Mouse (Mus musculus) hindbrain, embryonic 10.5 days (tissue): Measurements from ENCODE around the gene Vmn2r110. TPM values are rescaled to one million over a fixed set of nuclear protein-coding genes. Genes with fewer than 3 reads are reported as not detected.

ENCODE experiments used
- DNase-seq: peaks from one replicate; pipeline ENCODE4 v3.0.0-alpha.2; 2017; ENCODE audit warnings: low spot score
- H3K27ac ChIP-seq: fragments of 300-500 bp; sonication (generic); 2 replicates; pipeline ENCODE4 v1.5.1; 2016; ENCODE audit warnings: mild to moderate bottlenecking, moderate library complexity
- H3K27me3 ChIP-seq: fragments of 300-500 bp; sonication (generic); 2 replicates; pipeline ENCODE4 v1.6.1; 2016; ENCODE audit warnings: mild to moderate bottlenecking; ENCODE audit not compliant: poor library complexity, insufficient read depth, severe bottlenecking
- H3K36me3 ChIP-seq: fragments of 300-500 bp; sonication (generic); 2 replicates; pipeline ENCODE4 v1.6.1; 2016; ENCODE audit warnings: mild to moderate bottlenecking, moderate library complexity
- H3K4me1 ChIP-seq: fragments of 300-500 bp; sonication (generic); replicated peaks from 2 replicates; pipeline ENCODE4 v1.6.1; 2016; ENCODE audit warnings: mild to moderate bottlenecking
- H3K4me3 ChIP-seq: fragments of 300-500 bp; sonication (generic); 2 replicates; pipeline ENCODE4 v1.5.1; 2016; ENCODE audit warnings: mild to moderate bottlenecking, moderate library complexity
- H3K9me3 ChIP-seq: fragments of 300-500 bp; sonication (generic); 2 replicates; pipeline ENCODE4 v1.6.1; 2016; ENCODE audit warnings: mild to moderate bottlenecking, moderate library complexity
- WGBS: fragments of 180-500 bp; shearing (Covaris S2); methylation state at CpG from one replicate; pipeline ENCODE4 v1.1.7; 2016; 5-methylcytosine and 5-hydroxymethylcytosine counted together
- polyA plus RNA-seq: library from polyadenylated mRNA; unstranded; fragments of >200 nt; fragmentation: Nextera tagmentation; extraction: Ambion mirVana; gene quantifications from 2 replicates; pipeline ENCODE4 v1.2.1, GENCODE M21; 2016

The Vmn2r110 gene
- polyA plus RNA-seq, result 0.02 and 0.03 TPM in 2 replicates

DNA sequence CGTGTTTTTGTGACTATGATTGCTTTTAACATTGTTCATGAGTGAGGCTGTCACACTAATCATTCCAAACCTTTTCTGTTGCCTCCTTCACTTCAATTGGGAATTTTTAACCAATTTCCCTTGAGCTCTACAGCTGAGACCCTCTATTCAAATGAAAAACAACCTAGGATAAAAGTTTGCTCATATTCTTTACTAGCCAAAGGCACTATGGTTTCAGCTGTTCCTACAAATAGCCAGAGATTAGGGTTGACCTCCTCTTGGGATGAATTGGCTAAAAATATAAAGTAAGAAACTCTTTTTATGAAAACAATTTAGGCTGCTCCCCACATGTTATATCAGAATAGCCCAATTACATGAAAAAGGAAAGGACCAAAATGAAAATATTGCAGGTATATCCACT is at the start of gene Vmn2r110:
TSS of gene Vmn2r110 (minus strand) at position 101 of the 400 bp plus-strand sequence.
- Histone ChIP-seq H3K27me3 (no peaks in the 10 kb centered on the region), H3K4me1 (no peaks in the 10 kb centered on the region), H3K4me3 (no peak within 1 kb of the TSS), H3K36me3 (no peaks in the 10 kb centered on the region), H3K27ac (no peak within 1 kb of the TSS), H3K9me3 (peaks cover 9% of the 10 kb centered on the region; the same call in 1 of the 2 replicates)
- no peak for DNase-seq
- WGBS, result 51% methylated on average over 1 of the region's 1 CpGs

DNA sequence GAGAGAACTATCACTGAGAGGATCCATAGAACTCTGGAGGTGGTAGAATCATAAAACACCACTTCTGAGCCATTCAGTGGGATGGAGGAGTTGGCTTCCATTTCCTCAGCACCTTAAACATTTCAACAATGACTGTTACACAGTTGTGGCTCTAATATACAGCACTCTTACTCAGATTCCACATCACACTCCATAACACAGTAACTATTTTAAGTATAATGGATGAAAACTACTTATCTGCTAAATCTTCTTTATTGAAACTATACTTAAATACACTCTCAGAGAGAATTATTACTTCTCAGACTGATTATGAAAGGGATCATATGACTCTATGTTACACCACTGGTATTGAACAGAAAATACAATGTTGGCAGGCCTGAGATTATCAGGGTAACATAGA is 28.6 kb upstream of the Vmn2r110 start, which contains the start of gene Fpr-rs3:
TSS of gene Fpr-rs3 (minus strand) at position 101 of the 400 bp plus-strand sequence.
- Histone ChIP-seq H3K9me3 (peaks cover 31% of the 10 kb centered on the region), H3K4me3 (no peak within 1 kb of the TSS), H3K4me1 (no peaks in the 10 kb centered on the region), H3K27ac (no peak within 1 kb of the TSS), H3K36me3 (no peaks in the 10 kb centered on the region), H3K27me3 (no peaks in the 10 kb centered on the region)
- no peak for DNase-seq

DNA sequence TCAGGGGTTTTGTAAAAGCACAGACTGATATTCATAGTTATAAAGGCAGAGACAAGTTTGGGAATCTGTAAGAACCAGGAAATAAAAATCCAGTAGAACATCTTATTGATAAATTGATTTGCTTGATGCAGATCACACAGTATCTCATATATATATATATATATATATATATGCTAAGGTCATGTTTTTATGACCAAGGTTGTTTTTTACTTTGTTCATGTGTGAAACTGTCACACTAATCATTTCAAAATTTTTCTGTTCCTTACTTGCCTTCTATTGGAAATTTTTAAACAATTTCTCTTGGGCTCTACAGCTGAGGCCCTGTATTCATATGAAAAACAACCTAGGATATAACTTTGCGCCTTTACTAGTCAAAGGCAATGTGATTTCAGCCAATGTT is 31.6 kb downstream of the Vmn2r110 start, which contains the start of gene Vmn2r109:
TSS of gene Vmn2r109 (minus strand) at position 101 of the 400 bp plus-strand sequence.
- Histone ChIP-seq H3K27me3 (no peaks in the 10 kb centered on the region), H3K4me1 (no peaks in the 10 kb centered on the region), H3K4me3 (no peak within 1 kb of the TSS), H3K27ac (no peak within 1 kb of the TSS), H3K9me3 (0 out of 2 replicates have a peak, but pooled peaks cover 6% of the 10 kb centered on the region), H3K36me3 (no peaks in the 10 kb centered on the region)
- DNase-seq, result no peak
- WGBS, result 91% methylated on average over 1 of the region's 1 CpGs

Other genes starting within 250 kb of the Vmn2r110 start
- not detected in 2 replicates for gene Vmn1r224, start 182.3 kb downstream of the Vmn2r110 start, polyA plus RNA-seq
- gene Vmn2r108, start 115.1 kb downstream of the Vmn2r110 start, polyA plus RNA-seq, result not detected in 2 replicates
- gene Vmn1r225, start 98.3 kb downstream of the Vmn2r110 start, polyA plus RNA-seq, result not detected in 2 replicates
- not detected in 2 replicates for gene Vmn2r109, start 31.7 kb downstream of the Vmn2r110 start, polyA plus RNA-seq
- not detected in 2 replicates for gene Fpr-rs3, start 28.5 kb upstream of the Vmn2r110 start, polyA plus RNA-seq
- gene Vmn1r226, start 86.4 kb upstream of the Vmn2r110 start, polyA plus RNA-seq, result not detected in 2 replicates
- gene Vmn1r227, start 133.4 kb upstream of the Vmn2r110 start, polyA plus RNA-seq, result not detected in 2 replicates
- gene Vmn1r228, start 189.7 kb upstream of the Vmn2r110 start, polyA plus RNA-seq, result not detected in 2 replicates
- not detected in 2 replicates for gene Vmn1r229, start 215.1 kb upstream of the Vmn2r110 start, polyA plus RNA-seq
- not detected in 2 replicates for gene Vmn1r230, start 244.0 kb upstream of the Vmn2r110 start, polyA plus RNA-seq